Mouse (Mus musculus): ENCODE measurements around the gene Papss2. TPM values are rescaled to one million over a fixed set of nuclear protein-coding genes. Genes with fewer than 3 reads are reported as not detected.

The Papss2 gene
- polyA plus RNA-seq, 1 experiment: 4.3 TPM

DNA sequence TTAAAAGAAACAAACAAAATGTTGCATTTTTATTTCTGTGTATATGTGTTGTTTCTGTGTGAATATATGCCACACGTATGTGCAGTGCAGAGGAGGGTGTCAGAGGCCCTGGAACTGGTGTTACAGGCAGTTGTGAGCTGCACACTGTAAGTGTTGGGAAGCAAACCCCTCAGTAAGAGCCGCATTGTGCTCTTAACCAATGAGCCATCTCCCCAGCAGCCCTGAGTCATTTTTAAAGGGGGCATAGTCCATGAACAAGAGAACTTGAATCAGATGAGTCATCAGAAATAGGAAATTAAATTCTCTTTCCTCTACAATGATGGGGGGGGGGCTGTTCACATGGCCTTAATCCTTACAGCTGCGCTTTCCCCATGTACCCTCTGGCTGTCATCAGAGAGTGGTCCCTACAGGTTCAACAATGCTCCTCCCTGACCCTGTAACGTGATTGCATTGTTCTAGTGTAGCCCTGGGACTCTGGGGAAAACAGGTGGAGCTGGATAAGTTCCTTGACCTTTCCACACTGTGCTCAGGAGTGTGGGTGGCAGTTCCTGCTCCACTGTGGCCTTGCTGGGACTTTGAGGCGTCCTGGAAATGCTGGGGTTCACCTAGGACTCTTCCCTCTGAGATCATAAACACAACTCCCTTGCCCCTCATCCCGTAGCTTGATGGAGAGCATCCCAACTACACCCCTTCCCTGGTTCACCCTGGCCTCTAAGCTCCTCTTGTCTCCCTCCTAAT lies 5.6 kb downstream of the Papss2 start:
- Histone ChIP-seq H3K4me1 (ENCODE audit: control insufficient read depth, insufficient read depth, low read length) (peaks cover 2% of the 10 kb centered on the region; the same call in 1 of the 2 replicates), H3K27ac (ENCODE audit: control insufficient read depth, insufficient read depth, low read depth, low read length, poor library complexity) (no peak overlapping the region), H3K4me3 (replicated peaks; ENCODE audit: control insufficient read depth, low read depth, low read length) (no peak overlapping the region)
- TF ChIP-seq CTCF (IDR thresholded peaks at IDR 0.05; ENCODE audit: control insufficient read depth, insufficient read depth, low read length): no peak
- 75% methylated on average over 6 of the region's 6 CpGs for WGBS

DNA sequence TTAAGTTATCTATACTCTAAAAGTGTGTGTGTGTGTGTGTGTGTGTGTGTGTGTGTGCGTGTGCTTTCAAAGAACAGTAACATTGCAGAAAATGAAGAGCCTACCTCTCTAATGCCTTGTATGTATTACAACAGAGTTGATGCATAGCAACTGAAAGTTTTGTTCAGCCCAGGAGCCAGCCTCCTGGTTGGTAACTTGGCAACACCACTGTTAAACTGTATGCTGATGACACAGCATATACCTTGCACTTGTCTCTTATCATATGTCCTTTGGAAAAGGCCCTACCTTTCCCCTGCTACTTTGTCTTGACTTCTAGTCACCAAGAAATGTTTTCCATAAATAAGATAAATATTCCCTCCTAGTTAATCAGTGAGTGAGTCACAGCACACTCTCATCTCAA lies 7.9 kb downstream of the Papss2 start:
- Histone ChIP-seq H3K4me1 (ENCODE audit: control insufficient read depth, insufficient read depth, low read length) (peaks cover 2% of the 10 kb centered on the region; the same call in 1 of the 2 replicates), H3K27ac (ENCODE audit: control insufficient read depth, insufficient read depth, low read depth, low read length, poor library complexity) (no peak overlapping the region), H3K4me3 (replicated peaks; ENCODE audit: control insufficient read depth, low read depth, low read length) (no peak overlapping the region)
- 72% methylated on average over 1 of the region's 1 CpGs for WGBS
- TF ChIP-seq CTCF (IDR thresholded peaks at IDR 0.05; ENCODE audit: control insufficient read depth, insufficient read depth, low read length) (no peak), POLR2A (IDR thresholded peaks at IDR 0.05; ENCODE audit: borderline replicate concordance, control insufficient read depth, low read depth, low read length) (no peak)

DNA sequence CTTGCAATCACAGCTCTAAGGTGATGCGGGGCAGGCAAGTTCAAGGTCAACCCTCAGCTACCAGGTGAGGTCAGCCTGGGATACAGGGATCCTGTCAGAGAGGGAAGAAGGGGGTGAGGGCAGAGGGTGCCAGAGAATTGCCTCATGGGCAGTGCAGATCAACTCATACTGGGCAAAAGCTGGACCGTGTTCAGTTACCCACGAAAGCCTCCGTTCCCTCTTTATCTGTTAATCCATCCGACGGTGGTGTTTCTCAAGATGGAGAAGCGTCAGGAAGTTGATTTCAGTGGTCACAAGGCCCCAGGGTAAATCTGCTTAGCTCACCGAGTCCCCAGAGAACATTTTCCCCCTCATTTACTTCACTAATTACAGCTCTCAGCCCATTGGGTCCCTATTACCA lies 8.5 kb downstream of the Papss2 start:
- peaks cover 2% of the 10 kb centered on the region; the same call in 1 of the 2 replicates for H3K4me1 ChIP-seq (ENCODE audit: control insufficient read depth, insufficient read depth, low read length)
- TF ChIP-seq CTCF (IDR thresholded peaks at IDR 0.05; ENCODE audit: control insufficient read depth, insufficient read depth, low read length) (no peak), POLR2A (IDR thresholded peaks at IDR 0.05; ENCODE audit: borderline replicate concordance, control insufficient read depth, low read depth, low read length) (no peak)
- no peak overlapping the region for H3K27ac ChIP-seq (ENCODE audit: control insufficient read depth, insufficient read depth, low read depth, low read length, poor library complexity)
- H3K4me3 ChIP-seq (replicated peaks; ENCODE audit: control insufficient read depth, low read depth, low read length): no peak overlapping the region
- 33% methylated on average over 8 of the region's 8 CpGs for WGBS

DNA sequence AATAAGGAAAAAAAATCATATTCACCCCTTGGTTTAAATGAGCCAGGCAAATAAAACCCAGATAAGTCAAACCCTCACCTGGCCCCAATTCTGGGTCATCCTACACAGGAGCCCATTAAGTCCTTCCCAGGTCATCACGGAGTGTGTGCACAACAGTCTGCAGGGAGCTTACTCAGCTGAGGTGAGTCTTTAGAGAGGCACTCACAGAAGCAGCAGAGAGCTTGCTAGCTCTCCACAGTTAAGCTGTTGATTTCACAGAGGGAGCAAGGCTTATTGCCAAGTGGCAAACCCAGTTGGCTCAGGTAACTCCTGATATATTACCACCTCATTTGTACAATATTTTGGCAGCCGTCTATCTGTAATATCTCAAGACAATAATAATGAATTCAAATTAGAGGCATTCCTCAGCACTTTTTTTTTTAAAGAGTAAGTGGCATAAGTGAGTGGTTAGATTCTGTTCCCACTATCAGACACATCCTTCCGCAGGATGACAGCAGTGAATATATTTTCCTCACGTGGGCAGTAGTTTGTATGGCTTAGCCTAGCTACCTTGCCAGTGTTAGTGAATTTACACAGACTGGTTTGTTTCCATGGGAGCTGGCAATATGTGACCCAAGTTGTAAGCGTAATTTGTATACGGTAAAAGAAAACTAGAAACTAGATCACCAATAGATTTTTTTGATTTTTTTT lies 9.1 kb downstream of the Papss2 start:
- TF ChIP-seq CTCF (IDR thresholded peaks at IDR 0.05; ENCODE audit: control insufficient read depth, insufficient read depth, low read length): no peak
- no peak for TF ChIP-seq POLR2A (IDR thresholded peaks at IDR 0.05; ENCODE audit: borderline replicate concordance, control insufficient read depth, low read depth, low read length)
- H3K27ac ChIP-seq (ENCODE audit: control insufficient read depth, insufficient read depth, low read depth, low read length, poor library complexity): no peak overlapping the region
- 64% methylated on average over 6 of the region's 6 CpGs for WGBS

DNA sequence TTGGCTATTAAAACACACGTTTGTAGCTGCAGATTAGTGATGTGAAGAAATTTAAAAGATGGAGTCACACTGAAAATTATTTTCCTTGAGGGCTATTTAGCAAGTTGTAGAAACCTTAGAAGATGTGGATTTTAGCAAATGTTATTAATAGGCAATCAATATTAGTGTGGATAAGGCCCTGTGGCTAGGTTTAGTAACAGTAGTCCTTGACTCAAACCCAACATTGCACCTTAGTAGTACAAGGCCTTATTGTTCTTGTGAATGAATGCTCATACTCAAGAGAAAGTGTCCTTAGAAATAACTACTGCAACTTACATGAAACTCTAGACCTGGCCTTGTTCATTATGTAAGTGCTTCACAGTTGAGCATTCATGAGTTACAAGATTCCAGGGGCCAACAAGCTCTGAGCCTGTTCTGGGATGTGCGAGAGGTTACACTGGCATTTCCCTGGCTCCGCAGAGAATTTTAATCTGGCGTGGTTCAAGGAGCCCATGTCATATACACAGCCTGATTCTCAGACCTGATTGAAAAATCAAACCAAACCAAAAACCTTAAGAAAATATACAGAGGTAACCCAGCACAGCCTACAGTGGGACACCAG lies 10.7 kb downstream of the Papss2 start:
- TF ChIP-seq POLR2A (IDR thresholded peaks at IDR 0.05; ENCODE audit: borderline replicate concordance, control insufficient read depth, low read depth, low read length) (no peak), CTCF (IDR thresholded peaks at IDR 0.05; ENCODE audit: control insufficient read depth, insufficient read depth, low read length) (no peak)
- WGBS: 73% methylated on average over 4 of the region's 4 CpGs
- Histone ChIP-seq H3K27ac (ENCODE audit: control insufficient read depth, insufficient read depth, low read depth, low read length, poor library complexity) (no peak overlapping the region), H3K4me3 (replicated peaks; ENCODE audit: control insufficient read depth, low read depth, low read length) (no peak overlapping the region), H3K4me1 (ENCODE audit: control insufficient read depth, insufficient read depth, low read length) (peaks cover 2% of the 10 kb centered on the region; the same call in 1 of the 2 replicates)

More for the DNA sequence above, 9.1 kb downstream of the Papss2 start:
- H3K4me1 ChIP-seq (ENCODE audit: control insufficient read depth, insufficient read depth, low read length): peaks cover 2% of the 10 kb centered on the region; the same call in 1 of the 2 replicates
- H3K4me3 ChIP-seq (replicated peaks; ENCODE audit: control insufficient read depth, low read depth, low read length): no peak overlapping the region

DNA sequence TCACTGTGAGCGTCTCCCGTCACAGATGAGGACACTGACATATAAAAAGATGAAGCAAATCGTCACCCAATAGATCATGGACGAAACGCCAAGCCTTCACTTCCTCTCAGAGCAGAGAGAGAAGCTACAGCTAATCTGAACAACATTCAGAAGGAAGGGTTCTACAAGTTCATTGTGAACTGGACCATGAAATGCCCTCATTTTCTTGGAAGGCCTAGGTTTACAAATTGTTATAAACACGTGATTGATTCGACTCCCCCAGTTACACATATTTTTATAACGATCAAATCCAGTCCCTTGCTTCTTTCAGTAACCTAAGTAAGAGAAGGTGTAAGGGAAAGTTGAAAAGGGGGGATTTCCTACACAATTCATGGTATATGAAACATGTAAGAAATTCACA lies 11.4 kb downstream of the Papss2 start:
- WGBS: 69% methylated on average over 8 of the region's 8 CpGs
- no peak overlapping the region for H3K4me3 ChIP-seq (replicated peaks; ENCODE audit: control insufficient read depth, low read depth, low read length)
- peaks cover 2% of the 10 kb centered on the region; the same call in 1 of the 2 replicates for H3K4me1 ChIP-seq (ENCODE audit: control insufficient read depth, insufficient read depth, low read length)
- TF ChIP-seq POLR2A (IDR thresholded peaks at IDR 0.05; ENCODE audit: borderline replicate concordance, control insufficient read depth, low read depth, low read length) (no peak), CTCF (IDR thresholded peaks at IDR 0.05; ENCODE audit: control insufficient read depth, insufficient read depth, low read length) (no peak)
- H3K27ac ChIP-seq (ENCODE audit: control insufficient read depth, insufficient read depth, low read depth, low read length, poor library complexity): no peak overlapping the region

DNA sequence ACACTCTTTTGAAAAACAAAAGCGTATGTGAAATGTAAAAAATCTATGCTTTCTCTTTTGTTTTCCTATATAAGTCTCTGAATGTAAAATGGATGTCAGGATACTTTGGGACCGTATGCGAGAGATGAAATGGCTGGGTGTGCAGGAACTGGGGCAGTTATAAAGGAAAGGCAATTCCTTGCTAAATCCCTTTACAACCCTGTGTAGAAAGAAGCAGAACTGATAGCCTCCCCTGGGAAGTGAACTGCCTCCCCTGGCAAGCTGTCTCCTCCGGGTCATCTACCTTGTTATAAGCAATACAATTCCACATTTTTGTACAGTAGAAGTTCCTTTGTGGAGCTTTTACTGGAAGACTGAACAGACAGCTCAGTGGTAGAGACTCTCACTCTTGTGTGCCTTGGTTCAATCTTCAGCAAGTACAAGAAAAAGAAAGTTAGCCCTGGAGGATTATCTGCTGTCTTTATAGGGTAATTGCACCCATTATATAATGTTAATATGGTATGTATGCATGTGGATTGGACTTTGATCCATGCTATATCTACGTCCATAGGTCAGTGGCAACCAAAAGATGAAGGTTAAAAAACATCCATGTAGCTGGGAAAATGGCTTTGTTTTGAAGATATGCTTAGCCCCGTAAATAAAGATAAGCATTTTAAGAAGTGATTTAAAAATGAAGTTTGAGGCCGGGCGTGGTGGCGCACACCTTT lies 15.9 kb downstream of the Papss2 start:
- WGBS: 84% methylated on average over 9 of the region's 9 CpGs
- no peak for TF ChIP-seq CTCF (IDR thresholded peaks at IDR 0.05; ENCODE audit: control insufficient read depth, insufficient read depth, low read length)
- no peak for TF ChIP-seq POLR2A (IDR thresholded peaks at IDR 0.05; ENCODE audit: borderline replicate concordance, control insufficient read depth, low read depth, low read length)

More for the DNA sequence above, 15.9 kb downstream of the Papss2 start:
- Histone ChIP-seq H3K27ac (ENCODE audit: control insufficient read depth, insufficient read depth, low read depth, low read length, poor library complexity) (no peak overlapping the region), H3K4me1 (ENCODE audit: control insufficient read depth, insufficient read depth, low read length) (no peaks in the 10 kb centered on the region), H3K4me3 (replicated peaks; ENCODE audit: control insufficient read depth, low read depth, low read length) (no peak overlapping the region)

All from bone marrow, adult 2 months (tissue).